Mouse (Mus musculus): ENCODE data around the gene Ablim1.

Ablim1 gene

DNA sequence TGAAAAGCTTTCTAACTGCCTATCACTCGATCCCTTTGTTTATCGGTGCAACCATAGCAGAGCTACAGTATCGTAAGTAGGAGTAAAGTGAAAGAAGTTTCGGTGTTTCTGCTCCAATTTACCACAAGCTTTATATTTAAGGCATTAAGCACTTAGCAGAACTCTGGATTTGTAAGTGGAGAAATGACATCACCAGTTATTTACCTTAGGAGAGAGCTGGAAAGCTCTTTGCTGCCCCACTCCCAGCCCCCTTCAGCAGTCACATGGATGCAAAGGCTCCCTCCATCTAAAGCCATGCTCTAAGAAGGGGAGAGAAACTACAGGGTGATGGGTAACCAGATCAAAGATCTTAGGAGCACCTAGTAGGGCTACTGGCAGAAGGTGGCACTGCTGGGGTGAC is 241.3 kb downstream of the Ablim1 start:
- peak; percentile 35 for DNase-seq (ENCODE audit: low read depth, low spot score)

DNA sequence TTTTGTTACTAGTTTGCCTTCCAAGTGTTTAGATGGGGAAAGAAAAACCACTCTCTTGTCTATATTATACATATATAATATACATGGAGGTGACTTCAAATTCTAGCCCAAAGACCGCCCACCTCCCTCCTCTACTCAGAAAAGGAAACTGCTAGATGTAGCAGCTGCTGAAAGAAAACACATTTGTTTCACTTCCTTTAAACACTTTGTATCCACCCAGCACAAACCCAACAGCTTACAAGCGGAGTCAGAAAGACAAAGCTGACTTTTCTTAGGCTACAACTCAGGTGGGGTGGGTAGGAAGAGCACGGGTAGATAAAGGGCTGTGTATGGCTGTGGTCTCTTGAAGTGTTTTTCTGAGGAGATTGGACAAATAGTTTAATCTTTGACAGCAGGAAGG is 242.0 kb downstream of the Ablim1 start:
- peak; percentile 66 for DNase-seq (ENCODE audit: low read depth, low spot score)

DNA sequence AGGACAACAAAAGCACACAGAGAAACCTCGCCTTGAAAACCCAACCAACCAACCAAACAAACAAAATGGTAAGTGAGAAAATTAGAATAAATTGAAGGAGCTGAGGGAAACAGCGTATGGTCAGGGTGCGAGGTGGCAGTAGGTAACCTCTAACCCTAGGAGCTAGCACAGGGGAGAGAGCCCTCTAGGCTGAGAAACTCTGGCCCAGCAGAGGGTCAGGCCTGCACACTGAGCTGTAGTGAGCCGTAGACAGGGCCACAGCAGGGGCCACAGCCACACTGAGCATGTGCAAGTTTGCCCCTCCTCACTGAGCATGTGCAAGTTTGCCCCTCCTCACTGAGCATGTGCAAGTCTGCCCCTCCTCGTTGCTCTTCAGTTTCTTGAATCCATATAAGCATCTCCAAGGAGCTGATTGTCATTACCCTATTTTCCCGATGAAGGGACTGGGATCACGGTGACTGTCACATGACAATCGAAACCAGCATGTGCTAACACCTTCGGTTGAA is 247.6 kb downstream of the Ablim1 start:
- DNase-seq (ENCODE audit: low read depth, low spot score) = no peak

DNA sequence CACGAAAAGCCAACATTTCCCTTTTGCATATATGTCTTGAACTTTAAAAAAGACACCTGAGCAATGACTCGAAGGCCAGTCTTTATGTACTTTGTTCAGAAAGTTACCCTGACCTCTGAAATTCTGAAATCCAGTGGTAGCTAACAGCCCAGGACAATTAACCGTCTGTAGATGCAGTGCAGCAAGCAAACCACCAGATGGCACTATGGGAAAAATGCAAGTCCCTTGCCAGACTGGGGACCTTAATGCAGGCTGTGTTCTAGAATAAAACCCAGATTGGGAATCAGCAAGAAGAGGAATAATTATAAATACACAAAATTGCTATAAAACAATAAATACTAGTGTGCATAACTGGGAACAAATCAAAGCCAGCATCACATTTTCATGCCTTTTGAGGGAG is 248.4 kb downstream of the Ablim1 start:
- DNase-seq (ENCODE audit: low read depth, low spot score) = peak; percentile 80

DNA sequence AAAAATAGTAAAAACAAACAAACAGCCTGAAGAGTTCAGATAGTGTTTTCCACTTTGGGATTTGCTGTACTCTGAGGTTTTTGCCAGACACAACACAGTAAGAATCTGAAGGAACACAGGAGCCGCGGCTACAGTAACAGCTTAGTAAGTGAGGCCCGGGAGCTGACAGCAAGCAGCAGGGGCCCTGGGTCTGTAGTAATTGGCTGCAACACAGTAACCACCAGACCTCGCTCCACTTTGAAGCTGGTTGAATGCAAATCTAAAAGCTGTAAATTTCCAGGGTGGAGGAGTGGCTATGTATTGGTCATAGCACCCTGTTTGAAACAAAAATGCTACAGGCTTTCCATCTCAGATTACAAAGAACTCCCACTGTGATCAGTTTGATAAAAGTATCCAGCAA is 252.0 kb downstream of the Ablim1 start:
- no peak for DNase-seq (ENCODE audit: low read depth, low spot score)

DNA sequence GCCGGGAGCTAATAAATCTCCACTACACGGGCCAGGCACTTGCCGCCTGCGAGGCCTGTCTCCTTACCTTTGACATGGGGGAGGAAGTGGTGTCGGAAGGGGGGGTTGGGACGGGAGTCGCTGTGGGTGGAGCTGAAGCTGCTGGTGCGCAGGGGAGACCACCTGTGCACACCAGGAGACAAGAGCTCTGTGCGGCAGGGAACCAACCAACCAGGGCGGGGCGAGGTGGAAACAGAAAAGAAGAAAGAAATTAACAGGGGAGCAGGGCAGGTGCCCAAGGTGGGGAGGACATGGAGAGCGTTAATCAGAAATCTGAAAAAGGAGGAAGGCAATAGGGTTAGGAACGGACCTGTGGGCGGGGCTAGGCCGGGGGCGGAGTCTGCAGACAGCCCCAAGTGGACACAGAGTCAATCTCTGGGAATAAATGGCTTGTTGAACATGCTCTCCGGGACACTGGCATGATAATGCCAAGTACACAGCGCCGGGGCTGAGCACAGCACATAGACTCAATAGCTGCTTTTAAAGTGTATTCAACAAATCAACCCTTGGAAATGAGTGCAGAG is 255.6 kb downstream of the Ablim1 start:
- DNase-seq (ENCODE audit: low read depth, low spot score) = no peak

DNA sequence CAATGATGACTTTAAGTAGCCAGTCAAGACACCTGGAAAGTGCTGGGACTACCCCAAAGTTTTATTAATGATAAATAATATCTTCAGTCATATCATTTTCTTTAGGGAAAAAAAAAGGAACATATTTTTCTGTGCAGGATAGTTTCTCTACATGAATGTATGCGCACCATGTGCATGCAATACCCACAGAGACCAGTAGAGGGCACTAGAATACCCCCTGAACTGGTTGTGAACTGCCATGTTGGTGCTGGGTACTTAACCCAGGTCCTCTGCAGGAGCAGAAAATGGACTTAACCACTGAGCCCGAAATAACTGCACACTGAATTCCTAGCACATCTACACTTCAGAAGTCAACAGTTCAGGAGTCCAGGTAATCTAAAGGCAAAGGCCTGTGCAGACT is 257.2 kb downstream of the Ablim1 start:
- DNase-seq (ENCODE audit: low read depth, low spot score) = peak; percentile 37

DNA sequence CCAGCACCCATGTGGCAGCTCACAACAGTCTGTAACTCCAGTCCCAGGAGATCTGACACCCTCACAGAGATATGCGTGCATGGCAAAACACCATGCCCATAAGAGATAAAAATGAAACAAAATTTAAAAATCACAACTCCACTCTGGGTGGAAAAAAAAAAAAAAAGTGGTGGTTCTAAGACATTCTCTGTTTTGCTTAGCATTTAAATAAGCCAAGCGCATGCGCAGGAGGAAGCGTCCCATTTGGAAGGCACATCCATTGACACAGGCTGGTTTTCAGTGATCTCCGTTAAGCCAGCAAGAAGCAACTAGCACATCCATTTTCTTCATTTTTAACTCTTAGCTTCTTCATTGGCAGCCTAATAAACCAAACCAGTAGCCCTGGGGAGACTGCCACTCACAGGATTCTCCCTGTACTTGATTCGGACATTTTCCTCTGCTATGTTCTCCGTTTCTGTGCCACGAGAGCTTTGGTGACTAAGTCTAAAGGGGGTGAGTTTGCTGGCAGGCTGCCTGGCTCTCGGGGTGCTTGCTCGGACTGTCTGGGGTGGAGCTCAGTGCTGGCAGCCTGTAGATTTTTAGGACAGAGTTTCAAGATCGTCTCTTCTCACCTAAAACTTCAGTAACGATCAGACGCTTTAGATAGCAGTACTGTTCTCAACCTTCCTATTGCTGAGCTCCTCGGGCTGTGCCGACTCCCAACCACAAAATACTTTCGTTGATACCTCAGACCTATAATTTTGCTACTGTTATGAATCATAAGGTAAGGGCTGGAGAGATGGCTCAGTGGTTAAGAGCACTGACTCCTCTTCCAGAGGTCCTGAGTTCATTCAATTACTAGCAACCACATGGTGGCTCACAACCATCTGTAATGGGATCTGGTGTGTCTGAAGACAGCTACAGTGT is 259.3 kb downstream of the Ablim1 start:
- no peak for DNase-seq (ENCODE audit: low read depth, low spot score)

DNA sequence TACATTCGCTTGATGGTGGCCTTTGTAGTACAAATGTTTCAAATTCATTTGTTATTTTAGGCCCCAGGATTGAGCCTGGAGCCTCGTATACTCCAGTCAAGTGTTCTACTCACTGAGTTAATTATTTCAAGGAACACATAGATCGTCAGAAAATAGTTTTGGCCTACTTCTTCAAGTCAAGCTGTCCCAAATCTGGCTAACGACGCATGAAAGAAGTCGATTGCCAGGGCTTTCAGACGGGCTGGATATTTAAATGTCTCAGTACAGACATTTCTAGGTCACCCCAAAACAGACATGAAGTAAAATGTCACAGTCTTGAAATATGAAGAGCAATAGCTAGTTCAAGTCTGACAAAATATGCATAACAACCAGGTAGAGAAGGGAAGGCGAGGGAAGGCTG is 261.8 kb downstream of the Ablim1 start:
- DNase-seq (ENCODE audit: low read depth, low spot score) = no peak

DNA sequence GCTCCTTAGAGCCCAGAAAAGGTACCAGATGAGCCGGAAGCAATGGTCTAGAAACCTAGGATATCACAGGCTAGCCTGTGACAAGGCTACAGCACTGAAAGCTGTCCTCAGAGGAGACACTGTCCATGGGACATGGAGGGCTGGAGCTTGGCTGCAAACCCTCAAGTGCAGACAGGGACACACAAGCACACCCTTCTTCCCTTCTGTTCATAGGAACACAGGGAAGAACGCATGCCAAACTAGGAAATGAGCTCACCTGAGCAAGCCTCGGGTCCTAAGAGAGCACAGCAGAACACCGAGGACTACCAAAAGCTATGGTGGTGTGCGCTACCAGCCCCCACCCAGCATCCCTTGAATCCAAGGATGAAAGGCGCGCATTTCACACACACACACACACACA is 262.7 kb downstream of the Ablim1 start:
- DNase-seq (ENCODE audit: low read depth, low spot score) = no peak

DNA sequence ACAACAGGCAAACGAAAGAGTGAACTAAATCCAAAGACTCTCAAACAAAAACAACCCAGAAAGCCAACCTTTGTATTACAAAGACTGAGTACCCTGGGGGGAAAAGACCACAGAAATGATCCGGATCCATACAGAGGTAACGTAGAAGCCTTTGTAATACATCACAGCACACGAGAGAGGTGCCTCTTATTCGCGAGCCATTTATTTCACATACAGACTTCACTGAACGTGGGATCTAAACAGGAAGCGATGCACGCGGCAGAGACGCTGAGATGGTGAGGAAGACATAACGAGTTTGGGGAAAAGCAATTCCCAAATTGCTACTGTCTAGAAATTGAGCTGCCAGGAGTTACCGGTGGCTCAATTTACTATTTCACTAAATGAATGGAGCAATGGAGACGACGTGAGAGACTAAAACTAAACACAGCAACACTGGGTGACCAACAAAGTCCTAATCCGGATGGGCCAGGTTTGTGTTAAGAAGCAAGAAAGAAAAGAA is 265.1 kb downstream of the Ablim1 start:
- no peak for DNase-seq (ENCODE audit: low read depth, low spot score)

DNA sequence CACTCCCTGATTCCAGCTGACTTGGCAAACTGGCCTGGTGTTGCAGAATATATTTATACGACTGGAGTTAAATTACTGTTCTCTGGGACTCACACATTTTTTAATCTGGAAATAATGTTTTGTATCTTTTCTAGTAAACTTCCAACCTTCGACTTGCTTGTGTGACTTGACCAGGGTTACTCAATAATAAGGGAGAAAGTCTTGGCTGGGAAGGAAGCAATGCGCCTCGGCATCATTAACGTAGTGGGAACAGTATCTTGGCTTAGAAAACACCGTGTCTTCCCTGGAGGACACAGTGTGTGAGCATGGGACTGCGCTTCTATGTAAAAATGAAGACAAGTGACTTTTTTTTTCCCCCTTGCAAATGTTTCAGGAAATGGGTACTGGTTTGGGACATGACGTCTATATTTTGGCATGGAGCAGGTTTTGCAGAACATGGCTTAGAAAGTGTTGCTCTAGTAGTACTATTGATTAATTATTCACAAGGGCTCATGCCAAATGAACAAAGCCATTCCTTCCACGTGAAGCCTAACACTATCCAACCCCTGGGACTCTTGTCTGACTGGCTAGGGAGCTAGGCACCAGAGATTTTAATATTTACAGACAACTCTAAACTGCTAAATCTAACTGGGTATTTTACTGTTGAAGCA is 266.9 kb downstream of the Ablim1 start:
- DNase-seq (ENCODE audit: low read depth, low spot score) = no peak

DNA sequence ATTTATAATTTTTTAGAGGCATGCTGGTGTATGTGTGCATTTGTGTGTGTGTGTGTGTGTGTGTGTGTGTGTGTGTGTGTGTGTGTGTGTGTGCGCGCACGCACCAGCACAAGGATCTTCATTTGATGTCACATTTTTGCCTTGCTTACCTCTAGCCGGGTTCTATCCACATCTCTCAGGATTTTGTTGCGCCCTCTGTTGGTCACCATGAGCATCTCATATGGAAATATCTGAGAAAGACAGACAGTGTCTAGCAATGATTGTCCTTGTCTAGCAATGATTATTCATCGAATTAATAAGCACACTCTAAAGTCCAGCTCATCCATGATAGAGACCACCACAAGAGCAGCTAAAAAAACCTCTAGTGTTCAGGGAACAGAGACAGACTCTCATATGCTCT is 275.5 kb downstream of the Ablim1 start:
- peak; percentile 66 for DNase-seq (ENCODE audit: low read depth, low spot score)

DNA sequence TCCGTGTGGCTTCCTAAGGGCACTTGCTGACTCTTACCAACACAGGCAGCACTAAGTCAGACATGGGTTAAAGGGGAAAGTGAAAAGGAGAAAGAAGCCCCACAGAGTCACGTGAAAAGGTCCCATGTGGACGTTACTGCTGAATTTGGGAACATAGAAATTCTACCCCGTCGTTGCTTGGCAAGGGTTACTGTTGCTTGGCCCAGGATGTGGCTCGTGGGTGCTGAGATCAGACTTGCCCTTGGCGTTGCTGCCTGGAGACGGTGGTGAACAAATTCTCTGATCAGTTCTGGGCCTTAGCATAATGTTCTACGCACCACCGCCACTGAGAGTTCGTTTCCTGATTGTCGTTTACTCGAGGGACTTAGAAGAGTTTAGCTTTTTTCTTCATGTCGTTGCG is 277.9 kb downstream of the Ablim1 start:
- DNase-seq (ENCODE audit: low read depth, low spot score) = no peak

DNA sequence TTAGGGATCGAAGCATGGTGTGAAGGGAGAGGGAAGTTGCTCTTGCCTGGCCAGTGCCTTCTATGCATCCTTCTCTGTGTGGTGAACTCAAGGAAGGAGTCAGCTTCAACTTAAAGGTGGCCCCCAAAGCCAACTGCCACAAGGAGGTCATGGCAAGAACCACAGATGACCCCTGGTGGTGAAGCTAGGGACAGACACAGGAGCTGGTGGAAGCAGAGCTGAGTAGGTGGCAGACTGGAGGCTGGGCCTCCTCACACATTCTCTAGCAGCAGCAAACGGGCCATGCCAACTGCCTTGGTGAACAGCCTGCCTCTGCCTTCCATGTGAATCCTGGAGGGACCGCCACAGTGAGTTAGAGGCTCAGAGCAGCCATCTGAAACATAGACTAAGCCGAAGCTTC is 283.1 kb downstream of the Ablim1 start:
- DNase-seq (ENCODE audit: low read depth, low spot score) = peak; percentile 69

DNA sequence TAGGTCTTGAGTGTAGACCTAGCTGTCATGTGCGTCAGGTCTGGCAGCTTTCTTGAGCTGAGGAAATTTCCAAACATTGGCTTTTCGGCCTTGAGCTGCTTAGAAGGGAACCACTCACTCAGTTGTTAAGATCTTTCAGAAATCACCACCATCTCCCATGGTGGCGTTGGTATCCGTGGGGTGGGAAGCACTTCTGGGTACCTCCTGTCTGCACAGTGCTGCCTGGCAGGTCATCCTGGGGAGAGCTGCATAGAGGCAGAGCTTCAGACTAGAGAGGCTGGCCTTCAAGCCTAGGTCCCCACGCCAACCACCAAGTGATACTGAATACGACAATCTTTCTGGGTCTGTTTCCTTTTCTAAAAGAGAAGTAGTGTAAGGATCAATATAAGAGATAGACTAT is 285.3 kb downstream of the Ablim1 start:
- no peak for DNase-seq (ENCODE audit: low read depth, low spot score)

DNA sequence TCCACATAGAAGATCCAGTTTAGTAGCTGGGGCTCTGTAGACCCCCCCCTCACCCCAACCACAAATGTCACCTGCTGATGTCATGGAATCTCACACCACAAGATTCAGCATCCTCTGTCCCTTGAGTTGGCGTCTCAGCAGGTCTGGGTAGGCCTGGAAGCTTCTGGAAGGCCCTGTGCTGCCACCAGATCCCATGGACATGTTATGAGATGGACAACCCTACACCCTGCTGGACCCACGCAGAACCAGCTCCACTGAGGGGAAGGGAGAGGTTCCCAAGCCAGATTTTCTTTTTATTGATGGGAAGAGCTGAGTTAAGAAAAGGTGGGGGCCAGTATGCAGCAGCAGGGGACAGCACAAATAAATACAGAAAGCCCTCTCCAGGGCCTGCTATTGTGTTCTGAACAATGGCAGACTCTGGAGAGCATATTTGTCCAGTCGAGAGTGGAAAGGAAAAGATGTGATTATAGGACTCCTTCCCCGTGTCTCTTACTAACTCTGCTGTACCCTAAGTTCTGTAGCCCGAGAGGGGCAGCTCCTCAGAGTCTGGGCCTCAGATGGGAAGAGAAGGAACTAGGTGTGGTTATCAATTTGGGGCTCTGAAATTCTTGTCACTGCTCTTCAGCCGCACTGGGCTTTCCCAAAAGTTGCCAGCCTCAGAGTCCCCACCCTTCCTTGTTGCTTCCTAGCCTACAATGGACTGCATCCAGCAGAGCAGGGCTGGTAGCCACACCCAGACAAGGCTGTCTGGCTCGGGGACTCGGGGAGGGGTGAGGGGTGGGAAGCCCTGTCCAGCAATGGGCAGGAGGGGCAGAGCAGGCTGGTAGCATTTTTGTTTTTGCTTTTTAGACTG is 286.2 kb downstream of the Ablim1 start:
- no peak for DNase-seq (ENCODE audit: low read depth, low spot score)

DNA sequence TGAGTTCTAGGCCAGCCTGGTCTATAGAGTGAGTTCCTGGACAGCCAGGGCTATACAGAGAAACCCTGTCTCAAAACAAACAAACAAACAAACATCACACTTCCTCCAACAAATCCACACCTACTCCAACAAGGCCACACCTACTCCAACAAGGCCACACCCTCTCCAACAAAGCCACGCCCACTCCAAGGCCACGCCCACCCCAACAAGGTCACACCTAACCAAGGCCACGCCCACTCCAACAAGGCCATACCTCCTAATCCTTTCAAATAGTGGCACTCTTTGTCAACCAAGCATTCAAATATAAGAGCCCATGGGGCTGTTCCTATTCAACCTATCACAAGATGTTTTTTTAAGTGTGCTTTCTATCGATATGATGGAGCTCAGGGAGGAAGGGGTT is 288.2 kb downstream of the Ablim1 start:
- no peak for DNase-seq (ENCODE audit: low read depth, low spot score)

DNA sequence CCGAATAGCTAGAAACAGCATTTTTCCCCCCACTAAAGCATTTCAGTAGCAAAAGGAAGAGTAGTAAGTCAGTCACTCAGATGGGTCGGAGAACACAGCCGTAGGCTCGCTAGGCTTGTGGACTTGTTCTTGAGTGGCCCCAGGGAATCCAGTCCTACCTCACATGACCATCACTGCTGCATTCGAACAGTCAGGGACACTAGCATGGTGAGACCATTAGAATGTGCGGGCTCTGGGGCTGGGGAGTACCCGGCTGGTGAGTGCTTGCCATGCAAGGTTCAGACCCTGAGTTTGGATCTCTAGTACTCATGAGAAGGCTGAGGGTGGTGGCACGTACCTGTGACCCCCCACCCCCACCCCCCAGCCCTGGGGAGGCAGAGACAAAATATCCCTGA is 296.9 kb downstream of the Ablim1 start:
- DNase-seq (ENCODE audit: low read depth, low spot score) = no peak

DNA sequence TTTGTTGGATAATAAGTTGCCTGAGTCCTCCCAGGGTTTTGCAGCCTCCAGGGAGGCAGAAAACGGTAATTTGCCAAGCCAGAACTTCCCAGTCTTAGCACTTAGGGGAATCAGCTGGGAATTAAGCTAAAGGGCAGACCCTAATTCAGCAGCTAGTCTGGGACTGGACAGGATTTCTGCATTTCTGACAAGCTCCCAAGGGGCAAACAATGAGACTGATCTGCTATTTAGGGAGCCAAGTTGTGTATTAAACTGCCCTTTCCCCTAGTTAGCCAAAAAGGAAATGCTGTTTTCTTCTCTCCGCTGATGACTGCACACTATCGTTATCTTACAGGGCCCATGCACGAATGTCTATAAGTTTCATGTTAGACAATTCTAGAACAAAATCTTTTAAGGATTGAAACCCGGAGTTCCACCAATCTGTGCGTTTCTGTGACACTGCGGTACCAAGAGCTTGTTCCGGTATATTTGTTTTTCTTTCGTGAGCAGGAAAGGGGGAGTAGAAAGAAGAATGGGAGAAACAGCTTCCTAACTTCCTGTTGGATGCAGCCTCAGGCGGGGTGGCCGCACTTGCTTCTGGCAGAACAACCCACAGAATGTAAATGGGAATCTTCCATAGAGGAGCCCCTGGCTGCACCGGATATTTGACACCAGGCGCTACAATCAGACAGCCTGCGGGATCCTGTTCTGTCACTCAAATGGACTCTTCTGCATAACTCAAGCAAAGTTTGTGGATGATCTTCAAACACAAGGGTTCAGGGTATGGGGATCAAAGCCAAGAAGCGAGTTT is 297.5 kb downstream of the Ablim1 start:
- DNase-seq (ENCODE audit: low read depth, low spot score) = no peak

DNA sequence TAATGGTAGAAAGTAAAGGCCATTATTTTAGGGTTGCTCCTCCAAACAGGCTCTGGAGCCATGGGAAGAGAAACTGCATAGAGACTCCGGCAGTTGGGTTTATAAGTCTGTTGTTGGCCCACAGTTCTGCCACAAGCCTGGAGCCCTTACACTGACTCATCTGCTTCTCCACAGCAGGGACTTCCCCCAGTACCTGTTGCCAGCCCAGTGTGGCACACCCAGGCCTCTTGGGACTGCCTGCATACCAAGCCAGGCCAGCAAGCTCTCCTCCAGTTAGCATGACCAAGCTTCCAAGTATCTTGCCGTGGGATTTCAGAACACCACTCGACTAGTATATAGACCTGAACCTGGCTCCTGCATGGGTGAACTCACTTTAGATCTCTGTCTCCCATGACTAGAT is 299.9 kb downstream of the Ablim1 start:
- peak; percentile 29 for DNase-seq (ENCODE audit: low read depth, low spot score)
